Mouse (Mus musculus) erythroblast, embryonic 14.5 days (primary cell): ENCODE results near the gene Ifna13. TPM values are rescaled to one million over a fixed set of nuclear protein-coding genes. Genes with fewer than 3 reads are reported as not detected.
A peak's percentile ranks its signal among the peaks of the same experiment; 100 is the strongest.

ENCODE experiments used
- H3K27me3 ChIP-seq: 2 replicates; pipeline ENCODE4 v1.6.1; 2012; ENCODE audit warnings: inconsistent platforms; ENCODE audit not compliant: control insufficient read depth
- H3K36me3 ChIP-seq: 2 replicates; pipeline ENCODE4 v1.6.1; 2012; ENCODE audit warnings: mild to moderate bottlenecking, inconsistent platforms; ENCODE audit not compliant: control insufficient read depth
- H3K4me1 ChIP-seq: 2 replicates; pipeline ENCODE4 v1.6.1; 2012; ENCODE audit warnings: inconsistent platforms; ENCODE audit not compliant: control insufficient read depth
- H3K4me3 ChIP-seq: replicated peaks from 2 replicates; pipeline ENCODE3; 2012; ENCODE audit warnings: moderate library complexity, mild to moderate bottlenecking, inconsistent platforms
- H3K9me3 ChIP-seq: 2 replicates; pipeline ENCODE4 v1.6.1; 2012; ENCODE audit warnings: low read length, inconsistent platforms, mixed read lengths; ENCODE audit not compliant: control insufficient read depth
- GATA1 ChIP-seq: IDR thresholded peaks from 2 replicates; pipeline ENCODE4 v1.6.1; 2012; ENCODE audit warnings: low read length, inconsistent platforms, mixed read lengths
- TAL1 ChIP-seq: IDR thresholded peaks from 3 replicates; pipeline ENCODE4 v1.6.1; 2012; ENCODE audit warnings: low read length, inconsistent platforms, mixed read lengths
- polyA plus RNA-seq: library from polyadenylated mRNA; stranded (reverse); fragments of >175 nt; gene quantifications from 2 replicates; pipeline ENCODE4 v1.2.3, GENCODE M21; 2012

The Ifna13 gene
- polyA plus RNA-seq, 1 experiment = not detected

DNA sequence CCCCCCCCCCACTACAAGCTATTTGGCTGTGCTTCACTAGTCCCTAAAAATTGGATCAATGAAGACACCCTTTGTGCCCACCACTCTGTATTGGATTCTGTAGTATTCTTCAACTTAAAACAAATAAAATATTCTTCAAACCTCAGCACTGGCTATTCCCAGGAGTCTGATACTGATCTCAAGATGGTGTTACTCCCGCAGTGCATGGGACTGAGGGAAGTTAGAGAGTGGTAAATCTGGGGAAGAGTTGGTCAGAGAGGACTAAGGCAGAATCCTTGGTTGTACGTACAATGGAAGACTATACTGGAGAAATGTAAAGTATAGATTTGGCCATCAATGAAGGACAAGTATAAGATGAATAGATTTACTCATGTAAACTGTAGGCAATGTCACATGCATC lies 1.7 kb downstream of the Ifna13 start:
- TF ChIP-seq GATA1 (no peak), TAL1 (no peak)

DNA sequence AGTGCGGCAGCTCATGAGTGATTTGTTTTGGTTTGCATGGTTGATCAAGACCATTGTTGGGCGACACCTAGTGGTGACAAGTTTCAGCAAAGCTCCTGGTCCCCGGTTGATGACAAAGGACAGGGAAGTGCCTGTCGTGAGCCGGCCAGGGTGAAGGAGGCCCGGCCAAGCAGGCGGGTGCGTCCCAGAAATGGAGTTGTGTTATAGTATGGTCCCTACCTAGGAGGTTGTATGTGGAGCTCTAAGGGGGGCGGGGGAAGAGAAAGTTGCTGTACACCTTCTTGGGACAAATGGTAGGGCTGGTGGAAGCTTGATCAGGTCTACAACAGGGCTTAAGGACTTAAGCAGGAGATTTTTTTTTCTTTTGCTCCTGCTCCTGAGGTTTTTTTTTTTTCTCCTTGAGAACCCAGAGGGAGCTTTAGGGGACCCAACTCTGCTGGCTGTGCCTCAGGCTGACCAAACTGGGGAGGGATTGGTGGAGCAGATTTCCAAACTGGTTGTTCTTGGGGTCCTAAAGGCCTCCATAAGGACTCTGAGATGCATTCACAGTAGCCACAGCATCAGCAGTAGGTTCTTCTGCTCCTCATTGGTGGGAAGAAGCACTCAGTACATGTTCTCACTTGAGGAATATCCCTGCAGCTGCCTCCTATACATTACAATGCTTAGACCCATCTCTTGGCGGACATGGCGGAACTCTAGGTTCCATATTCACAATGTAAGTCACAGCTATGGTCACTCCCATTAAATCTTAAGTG lies 3.0 kb downstream of the Ifna13 start:
- Histone ChIP-seq H3K4me1 (no peaks in the 10 kb centered on the region), H3K4me3 (peak overlapping the region; percentile 42), H3K9me3 (peaks cover 8% of the 10 kb centered on the region; the same call in 1 of the 2 replicates), H3K36me3 (no peaks in the 10 kb centered on the region), H3K27me3 (no peaks in the 10 kb centered on the region)
- TF ChIP-seq GATA1 = no peak
- TF ChIP-seq TAL1 = no peak

More for the DNA sequence above, 1.7 kb downstream of the Ifna13 start:
- Histone ChIP-seq H3K27me3 (no peaks in the 10 kb centered on the region), H3K36me3 (no peaks in the 10 kb centered on the region), H3K4me3 (no peak overlapping the region), H3K9me3 (peaks cover 8% of the 10 kb centered on the region; the same call in 1 of the 2 replicates), H3K4me1 (no peaks in the 10 kb centered on the region)

- H3K36me3 ChIP-seq = no peaks in the 10 kb centered on the region
- H3K9me3 ChIP-seq = peaks cover 8% of the 10 kb centered on the region; the same call in 1 of the 2 replicates
- H3K4me1 ChIP-seq = no peaks in the 10 kb centered on the region
- H3K4me3 ChIP-seq = peak overlapping the region; percentile 42
- TF ChIP-seq GATA1 (no peak), TAL1 (no peak)
- H3K27me3 ChIP-seq = no peaks in the 10 kb centered on the region
Measured at GRCm38 (mm10) chr4:88640704-88641076, 3.6 kb downstream of the Ifna13 start.

DNA sequence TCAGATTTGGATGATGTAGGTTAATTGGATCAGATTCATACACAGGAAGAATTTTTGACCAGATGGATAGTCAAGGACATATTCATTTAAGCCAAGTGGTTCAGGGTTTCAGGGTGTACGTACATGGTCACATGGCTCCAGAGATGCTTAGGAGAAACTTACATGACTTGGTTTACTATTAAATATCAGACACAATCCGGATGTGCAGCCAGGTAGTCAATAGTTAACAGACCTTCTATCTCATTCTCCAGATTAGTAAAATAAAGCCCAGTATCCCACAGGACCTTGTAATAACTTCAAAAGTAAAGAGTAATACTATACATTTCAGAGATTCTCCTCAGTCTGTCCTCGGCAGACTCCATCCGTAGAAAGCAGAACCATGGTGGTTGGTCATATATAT lies 9.9 kb downstream of the Ifna13 start, which contains the start of gene C87499:
TSS of gene C87499 (minus strand) at position 101 of the 400 bp plus-strand sequence.
- H3K9me3 ChIP-seq = no peaks in the 10 kb centered on the region
- no peaks in the 10 kb centered on the region for H3K27me3 ChIP-seq
- H3K4me3 ChIP-seq = no peak within 1 kb of the TSS
- no peak for TF ChIP-seq GATA1
- no peak for TF ChIP-seq TAL1
- no peaks in the 10 kb centered on the region for H3K36me3 ChIP-seq
- H3K4me1 ChIP-seq = no peaks in the 10 kb centered on the region

DNA sequence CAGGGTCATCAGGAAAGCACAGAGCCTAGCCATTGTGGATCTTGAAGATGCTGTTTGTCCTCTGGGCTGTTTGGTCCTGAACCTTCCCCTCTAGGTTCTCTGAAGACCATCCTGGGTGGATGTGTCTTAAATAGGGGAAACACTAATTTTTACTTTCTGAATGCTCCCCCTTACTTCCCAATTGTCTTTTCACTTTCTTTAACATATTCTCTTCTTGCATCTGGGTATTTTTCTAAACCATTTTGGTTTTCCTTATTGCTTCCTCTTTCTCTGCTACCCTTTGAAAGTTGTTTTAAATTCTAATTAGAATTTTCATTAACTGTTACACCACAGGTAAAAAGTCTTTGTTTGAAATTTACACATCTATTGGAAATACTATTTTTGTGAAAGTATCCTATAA lies 41.0 kb downstream of the Ifna13 start, which contains the start of gene Ifna12:
TSS of gene Ifna12 (minus strand) at position 101 of the 400 bp plus-strand sequence.
- H3K9me3 ChIP-seq = no peaks in the 10 kb centered on the region
- no peaks in the 10 kb centered on the region for H3K27me3 ChIP-seq
- H3K4me1 ChIP-seq = no peaks in the 10 kb centered on the region
- H3K4me3 ChIP-seq = no peak within 1 kb of the TSS
- TF ChIP-seq GATA1 (no peak), TAL1 (no peak)
- H3K36me3 ChIP-seq = no peaks in the 10 kb centered on the region

Other genes with a start within 250 kb of the Ifna13 start
- 0.01 TPM in 1 of 2 replicates, not detected in the other for gene Hacd4, start 205.5 kb downstream of the Ifna13 start, polyA plus RNA-seq
- gene Ifnb1, start 121.7 kb downstream of the Ifna13 start, polyA plus RNA-seq = not detected in 2 replicates
- not detected in 2 replicates for gene Ifna15, start 86.2 kb downstream of the Ifna13 start, polyA plus RNA-seq
- not detected in 2 replicates for gene Ifna14, start 72.7 kb downstream of the Ifna13 start, polyA plus RNA-seq
- gene Ifna9, start 52.1 kb downstream of the Ifna13 start, polyA plus RNA-seq = not detected in 2 replicates
- gene Ifna12, start 41.1 kb downstream of the Ifna13 start, polyA plus RNA-seq = not detected in 2 replicates
- gene C87499, start 10.0 kb downstream of the Ifna13 start, polyA plus RNA-seq = 0.03 TPM in 1 of 2 replicates, not detected in the other
- not detected in 2 replicates for gene Ifna16, start 32.5 kb upstream of the Ifna13 start, polyA plus RNA-seq
- gene Ifna2, start 39.5 kb upstream of the Ifna13 start, polyA plus RNA-seq = not detected in 2 replicates
- gene Ifnab, start 46.9 kb upstream of the Ifna13 start, polyA plus RNA-seq = not detected in 2 replicates
- gene Gm26566, start 77.3 kb upstream of the Ifna13 start, polyA plus RNA-seq = 0.03 and 0.05 TPM in 2 replicates
- gene Klhl9, start 78.0 kb upstream of the Ifna13 start, polyA plus RNA-seq = 0.08 and 0.10 TPM in 2 replicates
- gene Gm13271, start 110.4 kb upstream of the Ifna13 start, polyA plus RNA-seq = not detected in 2 replicates
- not detected in 2 replicates for gene Gm13283, start 115.7 kb upstream of the Ifna13 start, polyA plus RNA-seq
- gene Gm13290, start 129.4 kb upstream of the Ifna13 start, polyA plus RNA-seq = not detected in 2 replicates
- gene Gm13289, start 132.5 kb upstream of the Ifna13 start, polyA plus RNA-seq = not detected in 2 replicates
- not detected in 2 replicates for gene Gm13272, start 135.4 kb upstream of the Ifna13 start, polyA plus RNA-seq
- gene Ifnz, start 137.7 kb upstream of the Ifna13 start, polyA plus RNA-seq = not detected in 2 replicates
- not detected in 2 replicates for gene Gm13276, start 141.2 kb upstream of the Ifna13 start, polyA plus RNA-seq
- not detected in 2 replicates for gene Gm13277, start 144.2 kb upstream of the Ifna13 start, polyA plus RNA-seq
- gene Gm13278, start 147.1 kb upstream of the Ifna13 start, polyA plus RNA-seq = not detected in 2 replicates
- gene Gm13275, start 150.0 kb upstream of the Ifna13 start, polyA plus RNA-seq = not detected in 2 replicates
- not detected in 2 replicates for gene Gm13279, start 152.9 kb upstream of the Ifna13 start, polyA plus RNA-seq
- not detected in 2 replicates for gene Gm13285, start 155.2 kb upstream of the Ifna13 start, polyA plus RNA-seq
- gene Gm13287, start 158.8 kb upstream of the Ifna13 start, polyA plus RNA-seq = not detected in 2 replicates
- not detected in 2 replicates for gene Gm13288, start 161.1 kb upstream of the Ifna13 start, polyA plus RNA-seq
- not detected in 2 replicates for gene Ifna7, start 171.8 kb upstream of the Ifna13 start, polyA plus RNA-seq
- not detected in 2 replicates for gene Ifna11, start 175.5 kb upstream of the Ifna13 start, polyA plus RNA-seq
- not detected in 2 replicates for gene Ifna6, start 183.0 kb upstream of the Ifna13 start, polyA plus RNA-seq
- gene Ifna5, start 191.1 kb upstream of the Ifna13 start, polyA plus RNA-seq = not detected in 2 replicates
- not detected in 2 replicates for gene Ifna4, start 197.4 kb upstream of the Ifna13 start, polyA plus RNA-seq
- not detected in 2 replicates for gene Ifna1, start 205.6 kb upstream of the Ifna13 start, polyA plus RNA-seq
- gene Ifne, start 235.7 kb upstream of the Ifna13 start, polyA plus RNA-seq = not detected in 2 replicates